Mouse (Mus musculus) ES-E14 (cell line): ENCODE results near the gene Tectb. TPM values are rescaled to one million over a fixed set of nuclear protein-coding genes. Genes with fewer than 3 reads are reported as not detected.
"Not testable (repeated sequence)": the region's sequence is repeated elsewhere in the genome, so short reads cannot be mapped to it uniquely, and the experiment has no call there.

Experiments used
- DNase-seq: peaks from one replicate; pipeline ENCODE4 v3.0.0-alpha.2; 2013; ENCODE audit warnings: low read depth, low spot score
- H3K27ac ChIP-seq: 2 replicates; pipeline ENCODE4 v1.5.1; 2012; ENCODE audit warnings: low read depth, mild to moderate bottlenecking, low read length, moderate library complexity, mixed read lengths; ENCODE audit not compliant: poor library complexity, insufficient read depth, severe bottlenecking
- H3K36me3 ChIP-seq: 2 replicates; pipeline ENCODE4 v1.6.1; 2012; ENCODE audit warnings: mild to moderate bottlenecking, low read length, moderate library complexity, mixed read lengths; ENCODE audit not compliant: control insufficient read depth, poor library complexity, insufficient read depth, severe bottlenecking
- H3K4me1 ChIP-seq, 2 experiments: fragments of 150-350 bp in 1 of 2; sonication (generic) in 1 of 2; 2 replicates each; pipeline ENCODE4 v1.6.1; 2012; ENCODE audit warnings: low read length in 2 of 2, mild to moderate bottlenecking in 1 of 2, mixed read lengths in 1 of 2; ENCODE audit not compliant: control insufficient read depth in 2 of 2, insufficient read depth in 2 of 2, poor library complexity in 1 of 2
- H3K4me3 ChIP-seq, 2 experiments: fragments of 150-350 bp in 1 of 2; sonication (generic) in 1 of 2; 2 replicates each; pipeline ENCODE4 v1.5.1; 2012; ENCODE audit warnings: low read length in 2 of 2, low read depth in 1 of 2, mild to moderate bottlenecking in 1 of 2, mixed read lengths in 1 of 2; ENCODE audit not compliant: insufficient read depth in 1 of 2, poor library complexity in 1 of 2, severe bottlenecking in 1 of 2
- H3K9ac ChIP-seq: 2 replicates; pipeline ENCODE4 v1.6.1; 2012; ENCODE audit warnings: low read depth, mild to moderate bottlenecking, low read length, mixed read lengths; ENCODE audit not compliant: poor library complexity, insufficient read depth, severe bottlenecking
- H3K9me3 ChIP-seq: fragments of 150-350 bp; sonication (generic); 2 replicates; pipeline ENCODE4 v1.6.1; 2012; ENCODE audit warnings: low read depth, mild to moderate bottlenecking, low read length; ENCODE audit not compliant: control insufficient read depth, insufficient read depth
- CHD2 ChIP-seq: IDR thresholded peaks from 2 replicates; pipeline ENCODE4 v1.6.1; 2014; ENCODE audit warnings: mild to moderate bottlenecking, low read depth, low read length, inconsistent platforms
- HCFC1 ChIP-seq: IDR thresholded peaks from 2 replicates; pipeline ENCODE4 v1.6.1; 2012; ENCODE audit warnings: low read length, inconsistent platforms, borderline replicate concordance; ENCODE audit not compliant: insufficient read depth
- MAFK ChIP-seq: IDR thresholded peaks from 2 replicates; pipeline ENCODE4 v1.6.1; 2014; ENCODE audit warnings: mild to moderate bottlenecking, low read depth, low read length, inconsistent platforms; ENCODE audit not compliant: insufficient read depth
- ZC3H11A ChIP-seq: IDR thresholded peaks from 2 replicates; pipeline ENCODE4 v1.6.1; 2012; ENCODE audit warnings: low read depth, mild to moderate bottlenecking, inconsistent platforms, low read length, borderline replicate concordance
- ZNF384 ChIP-seq: IDR thresholded peaks from 2 replicates; pipeline ENCODE4 v1.6.1; 2012; ENCODE audit warnings: low read depth, low read length, inconsistent platforms
- in situ Hi-C, 2 experiments: fragments of 600-800 bp; cut with MboI; formaldehyde crosslinking; loops; one replicate each; pipeline ENCODE4 v1.15.1; 2025; ENCODE audit warnings: low sequenced_read_pairs in 2 of 2, inconsistent platforms in 1 of 2; ENCODE audit not compliant: unreplicated experiment in 2 of 2
- total RNA-seq: library from RNA; depleted of rRNA; stranded (reverse); fragments of 300-350 nt; gene quantifications from 2 replicates; pipeline ENCODE4 v1.2.3, GENCODE M21; 2012

The Tectb gene
- total RNA-seq, 1 experiment = not detected

GRCm38 (mm10) chr19:55148109-55148508 is 32.4 kb upstream of the Tectb start:
- no peak overlapping the region for H3K27ac ChIP-seq
- no peak overlapping the region for H3K4me3 ChIP-seq
- in situ Hi-C loops = no loop called here
- no peaks in the 10 kb centered on the region for H3K9me3 ChIP-seq
- no peak for TF ChIP-seq ZNF384
- no peak for TF ChIP-seq ZC3H11A
- TF ChIP-seq CHD2 = no peak
- no peak for TF ChIP-seq HCFC1
- no peak for TF ChIP-seq MAFK
- peaks cover 2 to 3% of the 10 kb centered on the region in 2 experiments; a peak in 1 of 4 replicates for H3K4me1 ChIP-seq
- H3K9ac ChIP-seq = no peak overlapping the region
- no peaks in the 10 kb centered on the region for H3K36me3 ChIP-seq
- DNase-seq = no peak

GRCm38 (mm10) chr19:55149646-55150045 is 30.9 kb upstream of the Tectb start:
- TF ChIP-seq MAFK = no peak
- no peak for TF ChIP-seq CHD2
- no peak for TF ChIP-seq HCFC1
- no peak for TF ChIP-seq ZNF384
- no peak for TF ChIP-seq ZC3H11A
- no peak overlapping the region for H3K9ac ChIP-seq
- H3K36me3 ChIP-seq = no peaks in the 10 kb centered on the region
- no peak for DNase-seq
- H3K4me3 ChIP-seq = no peak overlapping the region
- no peaks in the 10 kb centered on the region for H3K9me3 ChIP-seq
- in situ Hi-C loops = no loop called here
- peaks cover under 1 to 2% of the 10 kb centered on the region in 2 experiments; a peak in 1 of 4 replicates for H3K4me1 ChIP-seq
- no peak overlapping the region for H3K27ac ChIP-seq

GRCm38 (mm10) chr19:55152274-55152673 is 28.3 kb upstream of the Tectb start:
- H3K4me1 ChIP-seq, DNase-seq, in situ Hi-C loops: not testable (repeated sequence)

GRCm38 (mm10) chr19:55152983-55153382 is 27.6 kb upstream of the Tectb start:
- H3K27ac ChIP-seq = no peak overlapping the region
- in situ Hi-C loops = no loop called here
- no peaks in the 10 kb centered on the region for H3K9me3 ChIP-seq
- no peak overlapping the region for H3K4me3 ChIP-seq
- H3K36me3 ChIP-seq = no peaks in the 10 kb centered on the region
- H3K9ac ChIP-seq = no peak overlapping the region
- DNase-seq = no peak
- 0 out of 4 replicates have a peak, but pooled peaks cover 0 to 2% of the 10 kb centered on the region in 2 experiments for H3K4me1 ChIP-seq
- TF ChIP-seq ZC3H11A = no peak
- TF ChIP-seq CHD2 = no peak
- TF ChIP-seq HCFC1 = no peak
- TF ChIP-seq ZNF384 = no peak
- TF ChIP-seq MAFK = no peak

More at GRCm38 (mm10) chr19:55152274-55152673, 28.3 kb upstream of the Tectb start:
- not testable (repeated sequence) for H3K36me3 ChIP-seq, H3K4me3 ChIP-seq, H3K9ac ChIP-seq, H3K9me3 ChIP-seq, H3K27ac ChIP-seq

- Histone ChIP-seq H3K4me3 (no peak overlapping the region), H3K36me3 (no peaks in the 10 kb centered on the region), H3K9ac (no peak overlapping the region), H3K4me1 (0 out of 4 replicates have a peak, but pooled peaks cover 0 to 1% of the 10 kb centered on the region in 2 experiments), H3K27ac (no peak overlapping the region), H3K9me3 (no peaks in the 10 kb centered on the region)
- no peak for DNase-seq
- TF ChIP-seq CHD2 (no peak), HCFC1 (no peak), ZNF384 (no peak)
- in situ Hi-C loops = no loop called here
Observed at GRCm38 (mm10) chr19:55157029-55157428, 23.5 kb upstream of the Tectb start.
